ENCODE assay signal across 15 mouse cellular contexts in the genomic region with DNA sequence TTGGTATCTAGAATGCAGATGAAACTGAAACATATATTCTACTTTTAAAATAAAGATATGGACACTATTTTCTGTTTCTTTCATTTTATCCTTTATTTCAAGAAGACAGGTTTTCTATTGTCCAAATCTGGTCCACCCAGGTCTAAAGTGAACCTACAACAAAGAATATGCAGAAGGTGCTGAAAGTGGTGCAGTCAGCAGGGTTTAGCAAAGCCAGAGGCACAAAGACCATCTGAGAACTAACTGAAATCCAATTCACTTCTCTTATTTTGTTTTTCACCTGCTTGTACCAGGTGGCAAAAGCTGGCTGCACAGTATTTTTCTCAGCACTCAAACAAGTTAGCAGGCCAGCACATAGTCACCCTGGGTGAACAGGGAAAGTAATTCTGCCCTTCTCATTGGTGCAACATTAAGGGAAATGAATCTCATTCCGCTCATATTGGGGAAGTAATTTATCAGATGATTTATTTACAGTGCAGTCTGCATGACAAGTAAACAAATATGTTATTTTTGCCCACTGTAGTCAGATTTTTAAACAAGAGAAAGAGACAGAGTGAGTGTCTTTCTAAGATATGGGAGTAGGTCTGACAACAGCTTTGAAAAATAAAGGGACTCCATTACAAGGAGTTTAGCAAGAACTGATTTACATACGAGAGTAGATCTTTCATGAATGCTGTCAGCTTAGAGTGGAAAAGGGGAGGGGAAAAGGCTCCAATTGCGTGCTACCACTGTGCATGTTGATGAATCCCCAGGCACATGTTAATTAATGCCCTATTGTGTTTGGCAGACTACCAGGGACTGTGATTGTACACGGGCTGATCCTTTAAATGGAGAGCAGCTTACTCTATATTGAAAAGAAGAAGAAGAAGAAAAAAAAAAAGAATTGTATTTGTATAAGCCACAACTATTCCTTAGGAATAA.
DNase-seq lines count a peak whose midpoint lies in the region; ATAC-seq and TF ChIP-seq lines count a peak whose summit lies in the region.
"Had no signal": no experiment of that assay in that cellular context is flagged by ENCODE, and none has a peak within 500 bp of the region (broad histone marks: within the 10 kb centered on the region; RNA-seq: fewer than 3 reads in every experiment).

No protein-coding gene starts in this region.

- no peak overlapping the region for H3K27ac ChIP-seq in embryonic facial prominence, embryonic 13.5 days
- peak overlapping the region; percentile 48; the same call in 1 of the 2 replicates for H3K27ac ChIP-seq in hindbrain, postnatal 0 days
- H3K27ac ChIP-seq in stomach, postnatal 0 days (replicated peaks): no peak overlapping the region
- H3K27ac ChIP-seq: gastrocnemius, adult 2 months; lung, embryonic 15.5 days had no signal

- no peaks in the 10 kb centered on the region for H3K36me3 ChIP-seq in embryonic facial prominence, embryonic 13.5 days
- H3K36me3 ChIP-seq in hindbrain, postnatal 0 days (ENCODE audit: insufficient read depth, low read length): no peaks in the 10 kb centered on the region
- H3K36me3 ChIP-seq in stomach, postnatal 0 days (ENCODE audit: control insufficient read depth, insufficient read depth, low read length): no peaks in the 10 kb centered on the region
- H3K36me3 ChIP-seq: G1E; lung, embryonic 15.5 days had no signal

- H3K9me3 ChIP-seq in embryonic facial prominence, embryonic 13.5 days: no peaks in the 10 kb centered on the region
- no peaks in the 10 kb centered on the region for H3K9me3 ChIP-seq in hindbrain, postnatal 0 days (ENCODE audit: low read length)
- H3K9me3 ChIP-seq in stomach, postnatal 0 days (ENCODE audit: control insufficient read depth, low read length): no peaks in the 10 kb centered on the region
- H3K9me3 ChIP-seq: G1E; lung, embryonic 15.5 days had no signal

- intact Hi-C loops in left cerebral cortex, postnatal 4 days (cut with DNase I): no loop called here
- intact Hi-C loops in left cerebral cortex, postnatal 36 days (cut with DNase I): loop anchor here (5.0 kb wide), 1 partner anchor 384 kb away; no protein-coding TSS in a partner anchor
- intact Hi-C loops in heart, postnatal 25 days (cut with DNase I): no loop called here

- no peak overlapping the region for H3K4me2 ChIP-seq in embryonic facial prominence, embryonic 13.5 days
- H3K4me2 ChIP-seq in hindbrain, postnatal 0 days (ENCODE audit: low read depth, low read length): peak overlapping the region; percentile 30; the same call in 1 of the 2 replicates
- H3K4me2 ChIP-seq in stomach, postnatal 0 days (replicated peaks; ENCODE audit: low read depth): no peak overlapping the region
- H3K4me2 ChIP-seq: lung, embryonic 15.5 days had no signal

- ATAC-seq in embryonic facial prominence, embryonic 13.5 days (ENCODE audit: insufficient number of reproducible peaks, insufficient read depth, low FRiP score, low TSS enrichment, low read depth): peak; percentile 59; the same call in 1 of the 2 replicates
- ATAC-seq in hindbrain, postnatal 0 days: peak; percentile 84
- ATAC-seq in stomach, postnatal 0 days (ENCODE audit: low FRiP score, low TSS enrichment): no peak

- H3K27me3 ChIP-seq in embryonic facial prominence, embryonic 13.5 days: no peaks in the 10 kb centered on the region
- H3K27me3 ChIP-seq in hindbrain, postnatal 0 days (ENCODE audit: insufficient read depth, low read length): no peaks in the 10 kb centered on the region
- no peaks in the 10 kb centered on the region for H3K27me3 ChIP-seq in stomach, postnatal 0 days (ENCODE audit: control insufficient read depth, insufficient read depth, low read length)
- H3K27me3 ChIP-seq: lung, embryonic 15.5 days had no signal

- H3K9ac ChIP-seq in embryonic facial prominence, embryonic 13.5 days: no peak overlapping the region
- no peak overlapping the region for H3K9ac ChIP-seq in hindbrain, postnatal 0 days (replicated peaks; ENCODE audit: low read length)
- no peak overlapping the region for H3K9ac ChIP-seq in stomach, postnatal 0 days (ENCODE audit: low read length)
- H3K9ac ChIP-seq: lung, embryonic 15.5 days had no signal

- no peak for TF ChIP-seq EP300 in stomach, postnatal 0 days (optimal IDR thresholded peaks at IDR 0.05)

- TF ChIP-seq CTCF in hindbrain, postnatal 0 days (IDR thresholded peaks at IDR 0.05; ENCODE audit: low read depth): no peak
- no peak for TF ChIP-seq CTCF in stomach, postnatal 0 days (IDR thresholded peaks at IDR 0.05; ENCODE audit: low read depth)

- no peak overlapping the region for H3K4me3 ChIP-seq in embryonic facial prominence, embryonic 13.5 days
- no peak overlapping the region for H3K4me3 ChIP-seq in hindbrain, postnatal 0 days (ENCODE audit: low read length)
- H3K4me3 ChIP-seq in stomach, postnatal 0 days (ENCODE audit: low read depth, low read length): no peak overlapping the region
- H3K4me3 ChIP-seq: gastrocnemius, adult 2 months; lung, embryonic 15.5 days had no signal

- no peaks in the 10 kb centered on the region for H3K4me1 ChIP-seq in embryonic facial prominence, embryonic 13.5 days
- H3K4me1 ChIP-seq in hindbrain, postnatal 0 days (ENCODE audit: insufficient read depth, low read length): 0 out of 2 replicates have a peak, but pooled peaks cover 6% of the 10 kb centered on the region
- H3K4me1 ChIP-seq in stomach, postnatal 0 days (replicated peaks; ENCODE audit: control insufficient read depth, insufficient read depth): no peaks in the 10 kb centered on the region
- H3K4me1 ChIP-seq: lung, embryonic 15.5 days had no signal

- 16% methylated on average over 4 of the region's 4 CpGs for WGBS in embryonic facial prominence, embryonic 13.5 days
- 14% methylated on average over 4 of the region's 4 CpGs for WGBS in hindbrain, postnatal 0 days
- WGBS in stomach, postnatal 0 days: 22% methylated on average over 4 of the region's 4 CpGs

- DNase-seq in left cerebral cortex, postnatal 4 days: peak; percentile 40
- no peak for DNase-seq in left cerebral cortex, postnatal 36 days (ENCODE audit: low spot score in 2 of 2)
- peak; percentile 83 for DNase-seq in hindbrain, postnatal 0 days (ENCODE audit: low spot score)
- peak; percentile 17 for DNase-seq in retina, embryonic 14.5 days (ENCODE audit: low spot score)
- DNase-seq in stomach, postnatal 0 days (ENCODE audit: low spot score): no peak
- no peak for DNase-seq in heart, postnatal 25 days (ENCODE audit: low spot score)
- no peak for DNase-seq in lung, postnatal 36 days
- DNase-seq: adrenal gland, postnatal 14 days; cerebellum, postnatal 36 days; gastrocnemius, adult 2 months; kidney, postnatal 4 days; thymus, postnatal 14 days had no signal

Comparison
In these comparisons a context has a peak if more than half of its experiments do, and no peak if none do; other contexts are left out.
1. DNase-seq: peak in left cerebral cortex, postnatal 4 days (single experiment), hindbrain, postnatal 0 days (single experiment) and retina, embryonic 14.5 days (single experiment); none in left cerebral cortex, postnatal 36 days (0 of 2), stomach, postnatal 0 days (single experiment), heart, postnatal 25 days (single experiment) and lung, postnatal 36 days (single experiment).